Mouse (Mus musculus) adrenal gland (tissue): ENCODE measurements around the gene Slc52a3.

Experiments
- intact Hi-C: fragments of 180-260 bp; cut with DNase I; formaldehyde crosslinking; loops from one replicate; pipeline ENCODE4 v1.15.1; 2025
- long read RNA-seq, 2 experiments: library from polyadenylated mRNA; unstranded; transcript quantifications; one replicate each; pipeline ENCODE4 v2.0.0; 2020; ENCODE audit warnings: borderline replicate concordance in 1 of 2; ENCODE audit not compliant: insufficient replicate concordance in 1 of 2

The Slc52a3 gene
- long read RNA-seq, experiment 1, partial matches to known transcripts: 0 of 1 reads
- long read RNA-seq, experiment 1, other reads (novel, unspliced or antisense): 0 of 1 reads
- long read RNA-seq, experiment 2, partial matches to known transcripts: 2 of 4 reads
- long read RNA-seq, experiment 2, other reads (novel, unspliced or antisense): 0 of 4 reads

GRCm38 (mm10) chr2:151996229-151997189, at the start of gene Slc52a3:
Gene Slc52a3, plus strand, starts transcription at chr2:151996511.
- intact Hi-C loops: no loop called here

GRCm38 (mm10) chr2:151947617-151948016, 48.7 kb upstream of the Slc52a3 start:
- intact Hi-C loops: no loop called here

- intact Hi-C loops: no loop called here
These were observed 48.0 kb upstream of the Slc52a3 start for GRCm38 (mm10) chr2:151948311-151948710.

- intact Hi-C loops: no loop called here
These were observed 47.1 kb upstream of the Slc52a3 start for GRCm38 (mm10) chr2:151949082-151949774.

GRCm38 (mm10) chr2:151953665-151954064, 42.6 kb upstream of the Slc52a3 start:
- intact Hi-C loops: no loop called here

- intact Hi-C loops: no loop called here
These were observed 39.7 kb upstream of the Slc52a3 start for GRCm38 (mm10) chr2:151956500-151957137.

- intact Hi-C loops: no loop called here
These were observed 37.0 kb upstream of the Slc52a3 start for GRCm38 (mm10) chr2:151959274-151959673.

- intact Hi-C loops: no loop called here
These were observed 34.8 kb upstream of the Slc52a3 start for GRCm38 (mm10) chr2:151961284-151962196.

- intact Hi-C loops: no loop called here
These were observed 33.8 kb upstream of the Slc52a3 start for GRCm38 (mm10) chr2:151962474-151962873.

GRCm38 (mm10) chr2:151963319-151963718, 33.0 kb upstream of the Slc52a3 start:
- intact Hi-C loops: no loop called here

GRCm38 (mm10) chr2:151964052-151964451, 32.3 kb upstream of the Slc52a3 start:
- intact Hi-C loops: no loop called here

- intact Hi-C loops: no loop called here
These were observed 29.0 kb upstream of the Slc52a3 start for GRCm38 (mm10) chr2:151967176-151967750.

GRCm38 (mm10) chr2:151967792-151968191, 28.5 kb upstream of the Slc52a3 start:
- intact Hi-C loops: no loop called here

- intact Hi-C loops: no loop called here
These were observed 27.9 kb upstream of the Slc52a3 start for GRCm38 (mm10) chr2:151968451-151968850.

- intact Hi-C loops: no loop called here
These were observed 27.3 kb upstream of the Slc52a3 start for GRCm38 (mm10) chr2:151968986-151969385.

- intact Hi-C loops: no loop called here
These were observed 26.9 kb upstream of the Slc52a3 start for GRCm38 (mm10) chr2:151969396-151969795.

GRCm38 (mm10) chr2:151970191-151971172, 25.8 kb upstream of the Slc52a3 start:
- intact Hi-C loops: no loop called here

GRCm38 (mm10) chr2:151971748-151972147, 24.6 kb upstream of the Slc52a3 start:
- intact Hi-C loops: no loop called here
